Mouse (Mus musculus) ES-E14 (cell line): ENCODE data around the gene Elovl5. TPM values are rescaled to one million over a fixed set of nuclear protein-coding genes. Genes with fewer than 3 reads are reported as not detected.

Experiments
- DNase-seq: peaks from one replicate; pipeline ENCODE4 v3.0.0-alpha.2; 2013; ENCODE audit warnings: low read depth, low spot score
- H3K27ac ChIP-seq: 2 replicates; pipeline ENCODE4 v1.5.1; 2012; ENCODE audit warnings: low read depth, mild to moderate bottlenecking, low read length, moderate library complexity, mixed read lengths; ENCODE audit not compliant: poor library complexity, insufficient read depth, severe bottlenecking
- H3K36me3 ChIP-seq: 2 replicates; pipeline ENCODE4 v1.6.1; 2012; ENCODE audit warnings: mild to moderate bottlenecking, low read length, moderate library complexity, mixed read lengths; ENCODE audit not compliant: control insufficient read depth, poor library complexity, insufficient read depth, severe bottlenecking
- H3K4me1 ChIP-seq, 2 experiments: fragments of 150-350 bp in 1 of 2; sonication (generic) in 1 of 2; 2 replicates each; pipeline ENCODE4 v1.6.1; 2012; ENCODE audit warnings: low read length in 2 of 2, mild to moderate bottlenecking in 1 of 2, mixed read lengths in 1 of 2; ENCODE audit not compliant: control insufficient read depth in 2 of 2, insufficient read depth in 2 of 2, poor library complexity in 1 of 2
- H3K4me3 ChIP-seq, 2 experiments: fragments of 150-350 bp in 1 of 2; sonication (generic) in 1 of 2; 2 replicates each; pipeline ENCODE4 v1.5.1; 2012; ENCODE audit warnings: low read length in 2 of 2, low read depth in 1 of 2, mild to moderate bottlenecking in 1 of 2, mixed read lengths in 1 of 2; ENCODE audit not compliant: insufficient read depth in 1 of 2, poor library complexity in 1 of 2, severe bottlenecking in 1 of 2
- H3K9ac ChIP-seq: 2 replicates; pipeline ENCODE4 v1.6.1; 2012; ENCODE audit warnings: low read depth, mild to moderate bottlenecking, low read length, mixed read lengths; ENCODE audit not compliant: poor library complexity, insufficient read depth, severe bottlenecking
- H3K9me3 ChIP-seq: fragments of 150-350 bp; sonication (generic); 2 replicates; pipeline ENCODE4 v1.6.1; 2012; ENCODE audit warnings: low read depth, mild to moderate bottlenecking, low read length; ENCODE audit not compliant: control insufficient read depth, insufficient read depth
- CHD2 ChIP-seq: IDR thresholded peaks from 2 replicates; pipeline ENCODE4 v1.6.1; 2014; ENCODE audit warnings: mild to moderate bottlenecking, low read depth, low read length, inconsistent platforms
- HCFC1 ChIP-seq: IDR thresholded peaks from 2 replicates; pipeline ENCODE4 v1.6.1; 2012; ENCODE audit warnings: low read length, inconsistent platforms, borderline replicate concordance; ENCODE audit not compliant: insufficient read depth
- MAFK ChIP-seq: IDR thresholded peaks from 2 replicates; pipeline ENCODE4 v1.6.1; 2014; ENCODE audit warnings: mild to moderate bottlenecking, low read depth, low read length, inconsistent platforms; ENCODE audit not compliant: insufficient read depth
- ZC3H11A ChIP-seq: IDR thresholded peaks from 2 replicates; pipeline ENCODE4 v1.6.1; 2012; ENCODE audit warnings: low read depth, mild to moderate bottlenecking, inconsistent platforms, low read length, borderline replicate concordance
- ZNF384 ChIP-seq: IDR thresholded peaks from 2 replicates; pipeline ENCODE4 v1.6.1; 2012; ENCODE audit warnings: low read depth, low read length, inconsistent platforms
- in situ Hi-C, 2 experiments: fragments of 600-800 bp; cut with MboI; formaldehyde crosslinking; loops; one replicate each; pipeline ENCODE4 v1.15.1; 2025; ENCODE audit warnings: low sequenced_read_pairs in 2 of 2, inconsistent platforms in 1 of 2; ENCODE audit not compliant: unreplicated experiment in 2 of 2
- total RNA-seq: library from RNA; depleted of rRNA; stranded (reverse); fragments of 300-350 nt; gene quantifications from 2 replicates; pipeline ENCODE4 v1.2.3, GENCODE M21; 2012

Gene Elovl5
- total RNA-seq, 1 experiment = 118 TPM

DNA sequence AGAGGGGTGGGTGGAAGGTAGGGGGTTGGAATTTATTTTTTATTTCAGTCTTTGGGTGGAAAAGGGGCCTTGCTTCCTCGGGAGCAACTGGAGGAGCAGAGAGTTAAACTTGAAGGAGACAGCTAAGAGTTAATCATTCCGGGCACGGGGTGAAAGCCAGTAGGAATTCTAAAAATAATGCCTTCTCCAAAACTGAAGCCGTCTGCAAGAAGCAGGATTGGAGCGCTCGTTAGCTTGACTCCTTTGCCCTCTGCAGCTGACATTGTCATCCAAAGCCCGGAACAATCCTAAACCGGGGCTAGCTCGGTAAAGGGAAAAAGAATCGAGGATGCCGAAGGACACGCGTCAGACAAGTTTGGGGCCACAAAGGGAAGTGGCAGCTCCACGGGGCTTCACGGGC lies 99.1 kb downstream of the Elovl5 start:
- no peak for TF ChIP-seq ZNF384
- TF ChIP-seq CHD2 = no peak
- no peak for TF ChIP-seq ZC3H11A
- TF ChIP-seq MAFK = no peak
- no peak for TF ChIP-seq HCFC1
- Histone ChIP-seq H3K27ac (no peak overlapping the region), H3K9ac (no peak overlapping the region), H3K4me3 (0 out of 4 replicates have a peak overlapping the region, but pooled peaks of 1 of the 2 experiments have one; percentile 9), H3K4me1 (no peaks in the 10 kb centered on the region), H3K9me3 (no peaks in the 10 kb centered on the region), H3K36me3 (no peaks in the 10 kb centered on the region; the same call in 1 of the 2 replicates)
- in situ Hi-C loops = no loop called here
- DNase-seq = no peak

- DNase-seq = no peak
- in situ Hi-C loops = no loop called here
- Histone ChIP-seq H3K36me3 (no peaks in the 10 kb centered on the region; the same call in 1 of the 2 replicates), H3K9ac (no peak overlapping the region), H3K4me1 (no peaks in the 10 kb centered on the region), H3K9me3 (no peaks in the 10 kb centered on the region), H3K4me3 (no peak overlapping the region), H3K27ac (no peak overlapping the region)
- no peak for TF ChIP-seq CHD2
- no peak for TF ChIP-seq MAFK
- no peak for TF ChIP-seq ZNF384
- no peak for TF ChIP-seq HCFC1
- no peak for TF ChIP-seq ZC3H11A
Observed at GRCm38 (mm10) chr9:78021256-78021655, 104.1 kb downstream of the Elovl5 start.

GRCm38 (mm10) chr9:78022187-78022945 lies 105.2 kb downstream of the Elovl5 start:
- Histone ChIP-seq H3K36me3 (no peaks in the 10 kb centered on the region; the same call in 1 of the 2 replicates), H3K4me1 (no peaks in the 10 kb centered on the region), H3K27ac (no peak overlapping the region), H3K4me3 (no peak overlapping the region), H3K9ac (no peak overlapping the region), H3K9me3 (no peaks in the 10 kb centered on the region)
- DNase-seq = no peak
- TF ChIP-seq MAFK (no peak), HCFC1 (no peak), CHD2 (no peak), ZC3H11A (no peak), ZNF384 (no peak)
- in situ Hi-C loops = no loop called here

DNA sequence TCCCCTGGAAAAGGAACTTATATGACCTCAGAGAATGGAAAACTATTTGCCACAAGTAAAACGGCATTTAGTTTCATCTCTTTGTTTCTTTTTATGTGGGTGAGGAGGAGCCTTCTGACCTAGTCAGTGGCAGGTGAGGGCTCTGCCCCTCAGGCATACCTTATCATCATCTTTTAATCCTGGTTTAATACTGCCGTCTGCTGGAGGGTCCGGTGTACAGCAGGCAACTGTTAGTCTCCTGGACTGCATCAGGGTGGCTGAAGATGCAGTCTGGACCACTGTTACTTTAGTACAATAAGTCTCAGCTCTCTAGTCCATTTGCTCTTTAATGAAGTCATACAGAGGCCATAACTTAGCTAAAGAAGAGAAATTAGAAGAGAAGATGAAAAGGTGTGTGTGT lies 107.7 kb downstream of the Elovl5 start:
- no peaks in the 10 kb centered on the region for H3K4me1 ChIP-seq
- TF ChIP-seq ZC3H11A (peak; percentile 92), MAFK (no peak), HCFC1 (no peak), CHD2 (no peak)
- no peak overlapping the region for H3K4me3 ChIP-seq
- in situ Hi-C loops = no loop called here
- no peak overlapping the region for H3K27ac ChIP-seq
- no peaks in the 10 kb centered on the region; the same call in 1 of the 2 replicates for H3K36me3 ChIP-seq
- H3K9me3 ChIP-seq = no peaks in the 10 kb centered on the region
- peak; percentile 51 for DNase-seq
- no peak overlapping the region for H3K9ac ChIP-seq
